Mouse (Mus musculus) adrenal gland, adult 18-20 months (tissue): ENCODE results near the gene Tnnt1. TPM values are rescaled to one million over a fixed set of nuclear protein-coding genes. Genes with fewer than 3 reads are reported as not detected.
"Not testable (repeated sequence)": the region's sequence is repeated elsewhere in the genome, so short reads cannot be mapped to it uniquely, and the experiment has no call there.

ENCODE experiments used
- DNase-seq, 2 experiments: peaks; one replicate each; pipeline ENCODE4 v3.0.0; 2021 to 2022; ENCODE audit warnings: low spot score in 2 of 2
- long read RNA-seq, 2 experiments: library from polyadenylated mRNA; stranded (forward); transcript quantifications; one replicate each; pipeline ENCODE4 v2.0.0; 2021
- total RNA-seq, 2 experiments: library from RNA; stranded (reverse); gene quantifications; 1 replicate in 1 of 2; 2 replicates in 1 of 2; pipeline ENCODE4 v1.2.3; 2021

Gene Tnnt1
- total RNA-seq, result 1 to 10 TPM in 1 of 2 experiments, under 1 TPM in 1; 0.50 to 1.4 TPM
- long read RNA-seq, experiment 1, result 0 reads
- long read RNA-seq, experiment 2, partial matches to known transcripts, result 3 of 5 reads
- long read RNA-seq, experiment 2, other reads (novel, unspliced or antisense), result 2 of 5 reads

DNA sequence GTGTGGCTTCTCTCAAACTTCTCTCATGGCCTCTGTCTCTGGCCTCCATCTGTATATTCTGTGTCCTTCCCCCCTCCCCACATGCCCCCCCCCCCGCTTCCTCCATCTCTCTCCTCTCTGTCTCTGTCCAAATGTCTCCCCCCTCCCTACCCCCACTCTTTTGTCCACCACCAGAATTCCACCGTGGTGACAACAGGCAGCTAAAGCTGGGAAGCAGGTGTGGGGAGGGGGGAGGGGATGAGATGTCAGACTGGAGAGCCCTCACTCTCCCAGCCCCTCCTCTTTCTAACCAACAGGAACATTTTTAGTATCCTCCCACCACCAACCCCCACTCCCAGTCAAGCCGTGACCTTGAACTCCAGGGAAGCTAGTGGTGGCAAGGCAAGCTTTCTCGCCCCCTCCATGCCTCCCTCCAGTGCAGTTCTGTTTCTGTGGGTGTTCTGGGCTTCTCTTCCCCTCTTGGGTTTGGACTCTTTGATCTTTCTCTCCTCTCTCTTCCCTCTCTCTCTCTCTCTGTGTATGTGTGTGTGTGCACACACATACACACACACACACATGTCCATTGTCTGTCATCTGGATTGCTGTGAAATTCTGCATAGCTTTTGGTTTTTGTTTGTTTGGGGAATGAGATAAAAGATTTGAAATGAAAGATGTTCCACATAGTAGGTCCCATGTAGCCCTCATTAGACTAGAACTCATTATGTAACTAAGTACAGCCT lies at the start of gene Tnnt1:
TSS of gene Tnnt1 (minus strand) at position 51 of the 719 bp plus-strand sequence.
- DNase-seq, result no peak

DNA sequence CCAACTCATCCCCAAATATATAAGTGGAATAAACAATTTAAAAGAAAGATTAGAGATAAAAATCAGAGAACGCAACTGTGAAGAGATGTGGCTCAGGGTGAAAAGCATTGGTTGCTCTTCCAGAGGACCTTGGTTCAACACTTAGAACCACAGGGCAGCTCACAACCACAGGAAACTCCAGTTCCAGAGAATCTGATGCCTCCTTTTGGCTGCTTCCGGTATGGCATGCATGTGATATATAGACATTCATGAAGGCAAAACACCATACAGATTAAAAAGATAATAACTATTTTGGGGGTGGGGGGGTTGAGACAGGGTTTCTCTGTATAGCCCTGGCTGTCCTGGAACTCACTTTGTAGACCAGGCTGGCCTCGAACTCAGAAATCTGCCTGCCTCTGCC lies 46.5 kb upstream of the Tnnt1 start:
- DNase-seq, result no peak

- no peak for DNase-seq
Measured at GRCm38 (mm10) chr7:4557167-4557560, 41.0 kb upstream of the Tnnt1 start.

DNA sequence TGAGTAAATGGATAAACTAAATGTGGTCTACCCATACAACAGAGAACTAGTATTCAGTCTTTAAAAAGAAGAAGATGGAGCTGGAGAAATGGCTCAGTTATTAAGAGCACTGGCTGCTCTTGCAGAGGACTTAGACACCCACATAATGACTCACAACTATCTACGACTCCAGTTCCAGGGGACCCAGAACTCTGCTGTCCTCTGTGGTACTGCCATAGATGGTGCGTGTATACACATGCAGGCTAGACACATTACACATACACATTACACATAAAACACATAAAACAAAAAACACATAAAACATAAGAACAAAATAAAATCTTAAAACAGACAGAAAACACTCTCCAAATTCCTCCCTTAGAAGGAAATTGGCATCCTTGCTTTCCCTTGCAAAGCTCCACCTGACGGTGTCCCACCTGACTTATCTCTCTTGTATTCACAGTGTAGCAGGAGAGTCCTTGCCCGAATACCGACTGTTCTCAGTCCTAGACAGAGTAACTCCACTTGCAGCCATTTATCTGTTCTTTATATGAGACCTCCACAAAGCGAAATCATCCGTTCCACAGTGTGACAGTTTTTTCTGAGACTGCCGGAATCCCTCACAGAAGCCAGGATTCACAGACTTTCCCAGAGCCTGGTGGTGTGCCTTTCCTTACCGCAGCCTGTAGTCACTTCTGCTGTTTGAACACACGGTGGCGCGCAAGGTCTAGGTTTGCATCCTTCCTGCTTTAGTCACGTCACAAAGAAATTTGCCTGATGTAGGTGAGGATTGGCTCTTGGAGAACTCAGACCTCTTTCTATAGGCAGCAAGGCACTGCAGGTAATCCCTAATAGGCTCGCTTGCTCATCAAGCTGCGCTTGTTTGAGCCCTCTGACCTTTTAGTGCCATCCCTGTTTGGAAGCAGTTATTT lies 40.3 kb upstream of the Tnnt1 start:
- peak; percentile 65 to 75 for DNase-seq

DNA sequence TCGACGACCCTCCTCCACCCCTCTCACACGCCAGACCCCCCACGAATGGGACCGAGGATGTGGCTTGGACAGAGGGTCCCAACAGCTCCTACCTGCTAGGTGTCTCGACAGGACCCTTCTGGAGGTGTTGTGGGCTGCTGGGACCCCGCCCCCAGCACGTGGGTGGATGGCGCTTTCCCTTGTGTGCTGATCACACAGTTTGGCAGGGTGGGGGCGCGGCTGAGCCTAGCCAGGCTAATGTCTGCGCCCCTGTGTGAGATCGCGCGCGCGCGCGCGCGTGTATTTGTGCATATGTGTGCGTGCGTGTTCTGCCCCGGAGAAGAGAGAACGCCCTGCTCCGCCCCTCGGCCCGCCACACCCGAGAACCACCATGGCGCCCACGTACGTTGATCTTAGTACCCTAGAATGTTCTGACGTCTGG lies 31.0 kb upstream of the Tnnt1 start, which contains the start of gene Syt5:
TSS of gene Syt5 (minus strand) at position 321 of the 421 bp plus-strand sequence.
- DNase-seq, result no peak

DNA sequence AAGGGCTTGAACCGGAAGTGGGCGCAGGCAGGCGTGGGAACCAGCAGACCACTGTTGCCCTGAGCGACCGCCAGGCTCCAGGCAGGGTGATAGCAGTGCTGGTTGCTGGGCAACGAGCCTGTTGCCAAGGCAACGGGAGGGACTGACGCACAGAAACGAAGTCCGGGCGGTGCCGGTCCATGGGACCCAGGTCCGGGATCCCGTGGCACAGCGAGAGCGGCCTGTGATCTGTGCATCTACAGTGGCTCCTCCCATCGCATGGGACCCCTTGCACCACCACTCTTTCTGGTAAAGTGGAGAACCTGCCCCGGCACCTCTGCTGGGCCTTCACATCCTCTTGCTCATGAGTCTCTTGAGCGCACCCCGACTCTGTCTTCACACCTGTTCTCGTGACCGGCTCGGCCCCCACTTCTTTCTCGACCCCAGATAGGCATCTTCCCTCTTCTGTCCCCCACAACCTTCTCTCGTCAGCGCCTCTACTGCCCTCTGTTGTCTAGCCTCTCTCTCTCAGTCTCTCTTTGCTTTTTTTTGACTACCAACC lies 30.5 kb upstream of the Tnnt1 start:
- DNase-seq, result peak; percentile 49 to 51

GRCm38 (mm10) chr7:4546050-4546449 lies 29.9 kb upstream of the Tnnt1 start:
- DNase-seq, result no peak

- no peak for DNase-seq
Measured at GRCm38 (mm10) chr7:4542013-4542412, 25.8 kb upstream of the Tnnt1 start.

GRCm38 (mm10) chr7:4541344-4541743 lies 25.2 kb upstream of the Tnnt1 start:
- no peak for DNase-seq

DNA sequence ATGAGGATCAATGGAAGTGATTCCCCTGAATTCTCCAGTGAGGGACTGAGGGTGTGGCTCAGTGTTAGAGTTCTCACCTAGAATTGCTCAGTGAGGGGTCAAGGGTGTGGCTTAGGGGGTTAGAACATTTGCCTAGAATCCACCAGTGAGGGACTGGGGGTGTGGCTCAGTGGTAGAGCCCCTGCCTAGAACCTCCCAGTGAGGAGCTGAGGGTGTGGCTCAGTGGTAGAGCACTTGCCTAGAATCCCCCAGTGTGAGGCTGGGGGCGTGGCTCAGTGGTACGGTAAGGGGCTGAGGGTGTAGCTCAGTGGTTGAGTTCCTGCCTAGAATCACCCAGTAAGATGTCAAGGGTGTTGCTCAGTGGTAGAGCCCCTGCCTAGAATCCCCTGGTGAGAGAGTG lies 22.8 kb upstream of the Tnnt1 start:
- no peak for DNase-seq

DNA sequence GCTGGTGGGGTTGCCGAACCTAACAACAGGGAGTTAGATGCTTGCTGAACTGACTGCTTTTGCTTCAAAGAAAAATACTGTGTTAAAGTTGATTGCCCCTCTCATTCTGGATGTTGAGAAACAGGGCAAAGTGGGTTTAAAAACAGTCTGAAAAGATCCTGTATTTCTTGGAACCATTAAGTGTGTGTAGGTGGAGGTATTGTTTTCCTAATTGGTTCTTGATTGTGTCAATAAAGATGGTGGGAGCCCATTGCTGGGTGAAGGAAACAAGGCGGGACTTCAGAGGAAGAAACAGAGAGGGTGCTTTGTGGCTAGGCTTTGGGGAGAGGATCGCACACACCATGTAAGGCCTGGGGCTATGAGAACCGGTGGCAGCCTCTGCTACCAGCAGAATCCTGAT lies 21.0 kb upstream of the Tnnt1 start:
- no peak for DNase-seq

GRCm38 (mm10) chr7:4536369-4536768 lies 20.2 kb upstream of the Tnnt1 start:
- no peak for DNase-seq

DNA sequence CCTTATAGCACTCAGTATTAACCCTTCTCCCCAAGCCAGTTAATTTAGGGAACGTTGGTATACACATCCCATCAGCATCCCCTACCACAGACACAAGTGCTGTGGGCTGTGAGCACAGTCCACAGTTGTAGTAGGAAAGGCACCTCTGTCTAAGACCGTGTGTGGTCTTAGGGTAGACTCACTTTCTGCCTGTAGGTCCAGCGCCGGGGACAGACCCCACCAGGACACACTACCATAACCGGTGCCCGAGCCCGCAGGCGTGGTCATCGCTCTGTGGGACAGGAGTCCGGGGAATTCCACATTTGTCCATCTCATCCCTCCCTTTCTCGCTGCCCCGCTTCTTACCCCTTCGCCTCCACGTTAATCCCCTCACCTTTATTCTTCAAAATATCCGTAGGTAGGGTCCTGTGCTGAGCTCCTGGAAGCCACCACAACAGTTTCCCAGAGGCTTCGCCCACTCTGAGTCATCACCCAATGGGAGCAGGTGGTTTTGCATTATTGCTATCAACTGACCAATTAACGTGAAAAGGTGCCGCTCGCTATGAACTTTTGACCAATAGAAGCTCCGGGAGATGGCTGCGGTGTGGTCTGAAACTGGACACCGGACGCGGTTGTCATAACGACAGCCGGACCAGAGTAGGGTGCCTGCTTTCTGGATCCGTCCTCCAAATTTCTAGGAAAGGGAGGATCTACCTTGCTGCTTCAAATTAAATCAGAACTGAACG lies 16.0 kb upstream of the Tnnt1 start, which contains the start of gene Dnaaf3:
TSS of gene Dnaaf3 (minus strand) at position 449 of the 725 bp plus-strand sequence.
- DNase-seq, result peak in 1 of 2 experiments; percentile 22

- not testable (repeated sequence) for DNase-seq
Measured at GRCm38 (mm10) chr7:4530166-4530565, 14.0 kb upstream of the Tnnt1 start.

- DNase-seq, result no peak
Measured at GRCm38 (mm10) chr7:4527302-4527689, 11.1 kb upstream of the Tnnt1 start.

GRCm38 (mm10) chr7:4526341-4527301 lies 10.4 kb upstream of the Tnnt1 start:
- no peak for DNase-seq

DNA sequence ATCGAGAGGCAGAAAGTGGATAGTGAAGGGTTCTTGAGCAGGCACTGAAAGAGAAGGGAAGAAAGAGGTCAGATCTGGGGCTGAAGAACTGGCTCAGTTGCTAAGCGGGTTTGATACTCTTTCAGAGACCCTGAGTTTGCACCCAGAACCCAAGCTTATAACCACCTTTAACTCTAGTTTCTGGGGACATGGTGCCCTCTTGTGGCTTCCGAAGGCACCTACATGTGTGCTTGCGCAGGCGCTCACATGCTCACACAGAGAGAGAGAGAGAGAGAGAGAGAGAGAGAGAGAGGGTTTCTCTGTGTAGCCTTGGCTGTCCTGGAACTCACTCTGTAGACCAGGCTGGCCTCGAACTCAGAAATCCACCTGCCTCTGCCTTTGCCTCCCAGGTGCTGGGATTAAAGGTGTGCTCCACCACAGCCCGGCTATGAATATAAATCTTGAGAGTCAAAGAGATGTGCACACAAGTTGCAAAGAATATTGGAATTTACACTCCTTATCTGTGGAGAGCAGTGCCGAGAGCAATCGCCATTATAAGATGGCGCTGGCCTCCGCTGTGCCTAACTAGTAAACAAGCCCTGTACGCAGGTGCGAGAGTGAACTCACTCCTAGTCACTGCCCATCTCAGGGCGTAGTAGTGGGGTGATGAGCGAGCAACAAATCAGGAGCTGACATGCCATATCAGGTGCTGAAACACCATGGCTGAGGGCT lies 8.2 kb upstream of the Tnnt1 start, which contains the start of gene Tnni3:
TSS of gene Tnni3 (minus strand) at position 18 of the 711 bp plus-strand sequence.
- peak; percentile 26 to 46 for DNase-seq

GRCm38 (mm10) chr7:4523205-4524130 lies 7.3 kb upstream of the Tnnt1 start:
- DNase-seq, result no peak
